Mouse (Mus musculus) liver, embryonic 14.5 days (tissue): ENCODE measurements around the gene Ntrk3. TPM values are rescaled to one million over a fixed set of nuclear protein-coding genes. Genes with fewer than 3 reads are reported as not detected.

Experiments
- ATAC-seq: fragments of 200-750 bp; cut with Nextera tagmentation; 2 replicates; pipeline ENCODE4 v1.8.0; 2017; ENCODE audit warnings: moderate number of reproducible peaks, mild to moderate bottlenecking, moderate library complexity; ENCODE audit not compliant: insufficient read depth
- DNase-seq, 3 experiments: peaks; one replicate each; pipeline ENCODE4 v3.0.0-alpha.2; 2012 to 2013; ENCODE audit warnings: low read depth in 3 of 3, low spot score in 3 of 3
- H3K27ac ChIP-seq: fragments of 300-500 bp; sonication (generic); 2 replicates; pipeline ENCODE4 v1.5.1; 2014; ENCODE audit warnings: moderate library complexity, mild to moderate bottlenecking, control low read depth, inconsistent platforms
- H3K27me3 ChIP-seq: fragments of 300-500 bp; sonication (generic); 2 replicates; pipeline ENCODE4 v1.6.1; 2014; ENCODE audit warnings: mild to moderate bottlenecking, low read length, moderate library complexity; ENCODE audit not compliant: control insufficient read depth, insufficient read depth
- H3K36me3 ChIP-seq: fragments of 300-500 bp; sonication (generic); replicated peaks from 2 replicates; pipeline ENCODE4 v1.6.1; 2014; ENCODE audit warnings: low read depth; ENCODE audit not compliant: control insufficient read depth, insufficient read depth
- H3K4me1 ChIP-seq, 2 experiments: fragments of 200-500 bp in 1 of 2; fragments of 300-500 bp in 1 of 2; sonication (generic) in 1 of 2; replicated peaks; 2 replicates each; pipeline ENCODE4 v1.6.1; 2012 to 2014; ENCODE audit warnings: antibody characterized with exemption in 1 of 2, inconsistent platforms in 1 of 2, low read length in 1 of 2; ENCODE audit not compliant: control insufficient read depth in 2 of 2, insufficient read depth in 2 of 2
- H3K4me2 ChIP-seq: fragments of 300-500 bp; sonication (generic); 2 replicates; pipeline ENCODE4 v1.6.1; 2014; ENCODE audit warnings: low read depth, mild to moderate bottlenecking, control low read depth, moderate library complexity
- H3K4me3 ChIP-seq, 2 experiments: fragments of 200-500 bp in 1 of 2; fragments of 300-500 bp in 1 of 2; sonication (generic) in 1 of 2; 2 replicates each; pipeline ENCODE4 v1.5.1; 2012 to 2014; ENCODE audit warnings: low read depth in 2 of 2, low read length in 2 of 2, mild to moderate bottlenecking in 2 of 2, control low read depth in 1 of 2, inconsistent platforms in 1 of 2, moderate library complexity in 1 of 2; ENCODE audit not compliant: insufficient read depth in 1 of 2
- H3K9ac ChIP-seq: fragments of 300-500 bp; sonication (generic); replicated peaks from 2 replicates; pipeline ENCODE4 v1.6.1; 2014; ENCODE audit warnings: mild to moderate bottlenecking, control low read depth, moderate library complexity
- H3K9me3 ChIP-seq: fragments of 300-500 bp; sonication (generic); 2 replicates; pipeline ENCODE4 v1.6.1; 2016; ENCODE audit warnings: low read length, mixed read lengths; ENCODE audit not compliant: control insufficient read depth
- CTCF ChIP-seq: IDR thresholded peaks from 2 replicates; pipeline ENCODE4 v1.5.1; 2016; ENCODE audit warnings: antibody characterized with exemption, low read depth, control low read depth
- EP300 ChIP-seq: IDR thresholded peaks from 2 replicates; pipeline ENCODE4 v1.6.1; 2016; ENCODE audit warnings: antibody characterized with exemption, low read depth
- WGBS: fragments of 180-500 bp; shearing (Covaris S2); extraction: QIAGEN DNeasy Blood & Tissue Kit; methylation state at CpG from one replicate; pipeline ENCODE4 v1.1.7; 2014; ENCODE audit not compliant: insufficient replicate concordance; 5-methylcytosine and 5-hydroxymethylcytosine counted together
- polyA plus RNA-seq, 2 experiments: library from polyadenylated mRNA; depleted of rRNA in 1 of 2; stranded (reverse) in 1 of 2; unstranded in 1 of 2; fragments of >200 nt; fragmentation: Nextera tagmentation in 1 of 2; extraction: Ambion mirVana in 1 of 2; gene quantifications; 2 replicates each; pipeline versions ENCODE4 v1.2.1 to v1.2.3; 2012 to 2014

Gene Ntrk3
- polyA plus RNA-seq, 2 experiments, result 0.14 to 0.25 TPM

DNA sequence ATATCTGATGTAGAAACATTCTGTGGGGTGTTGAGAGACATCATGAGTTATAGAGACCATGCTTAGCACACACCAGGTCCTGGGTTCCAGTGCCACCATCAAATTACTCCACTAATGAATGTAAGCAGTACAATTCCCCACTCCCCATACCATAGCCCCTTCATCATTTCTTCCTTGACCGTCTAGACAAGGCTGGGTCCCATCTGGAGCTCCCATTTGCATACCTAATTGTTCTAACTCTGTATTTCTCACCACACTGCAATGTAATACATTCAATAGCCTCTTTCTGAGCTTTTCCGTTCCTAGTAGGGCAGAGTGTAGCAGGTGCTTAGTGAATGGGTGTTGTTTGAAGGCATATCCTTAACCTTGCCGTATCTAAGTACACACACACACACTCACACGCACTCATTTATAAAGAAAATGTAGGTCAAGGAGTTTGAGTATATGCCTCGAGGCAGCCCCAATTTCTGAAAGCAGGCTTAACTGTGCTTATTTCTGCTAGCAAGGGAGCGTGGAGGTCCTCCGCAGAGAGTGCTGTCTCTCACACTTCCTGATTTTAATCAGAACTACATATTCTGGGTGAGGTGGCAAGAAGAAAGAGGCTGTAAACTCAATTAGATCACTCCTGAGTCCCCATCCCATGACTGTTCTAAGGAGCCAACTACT is 17.9 kb downstream of the Ntrk3 start:
- WGBS, result 32% methylated on average over 7 of the region's 7 CpGs
- no peaks in the 10 kb centered on the region for H3K27me3 ChIP-seq
- ATAC-seq, result no peak

DNA sequence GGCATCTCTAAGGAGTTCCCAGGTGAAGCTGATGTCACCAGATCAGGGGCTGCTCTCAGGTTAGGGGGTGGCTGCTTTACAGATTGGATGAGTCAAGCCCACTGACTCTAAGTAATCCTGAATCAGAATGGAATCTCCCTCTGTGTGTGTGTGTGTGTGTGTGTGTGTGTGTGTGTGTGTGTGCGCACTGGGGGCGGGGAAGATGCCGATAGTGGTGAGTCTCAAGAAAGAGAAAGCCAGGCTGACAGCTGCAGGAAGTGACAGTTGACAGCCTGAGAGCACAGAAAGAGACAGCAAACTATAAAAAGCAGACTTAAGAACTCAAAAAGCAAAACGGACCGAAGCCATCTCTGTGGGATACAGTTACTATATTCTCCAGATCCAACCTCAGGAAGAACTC is 18.7 kb downstream of the Ntrk3 start:
- H3K4me2 ChIP-seq, result no peak overlapping the region
- H3K36me3 ChIP-seq, result no peaks in the 10 kb centered on the region
- no peak overlapping the region for H3K9ac ChIP-seq
- DNase-seq (no peak), ATAC-seq (no peak)
- H3K4me1 ChIP-seq, result no peaks in the 10 kb centered on the region
- no peak for TF ChIP-seq CTCF
- TF ChIP-seq EP300, result no peak
- 14% methylated on average over 5 of the region's 5 CpGs for WGBS
- H3K27ac ChIP-seq, result no peak overlapping the region
- no peaks in the 10 kb centered on the region for H3K27me3 ChIP-seq
- H3K4me3 ChIP-seq, result no peak overlapping the region
- H3K9me3 ChIP-seq, result no peaks in the 10 kb centered on the region

More for the DNA sequence above, 17.9 kb downstream of the Ntrk3 start:
- Histone ChIP-seq H3K36me3 (no peaks in the 10 kb centered on the region), H3K4me2 (no peak overlapping the region), H3K9me3 (no peaks in the 10 kb centered on the region), H3K9ac (no peak overlapping the region), H3K4me3 (no peak overlapping the region), H3K4me1 (no peaks in the 10 kb centered on the region), H3K27ac (no peak overlapping the region)
- no peak for DNase-seq
- TF ChIP-seq EP300 (no peak), CTCF (no peak)

- Histone ChIP-seq H3K27me3 (no peaks in the 10 kb centered on the region), H3K36me3 (no peaks in the 10 kb centered on the region), H3K27ac (no peak overlapping the region), H3K9me3 (no peaks in the 10 kb centered on the region), H3K4me1 (no peaks in the 10 kb centered on the region), H3K4me3 (no peak overlapping the region), H3K4me2 (no peak overlapping the region), H3K9ac (no peak overlapping the region)
- WGBS, result 68% methylated on average over 8 of the region's 8 CpGs
- TF ChIP-seq EP300, result no peak
- TF ChIP-seq CTCF, result no peak
- ATAC-seq, result no peak
- no peak for DNase-seq
These were observed 19.6 kb downstream of the Ntrk3 start for GRCm38 (mm10) chr7:78718191-78718609.

DNA sequence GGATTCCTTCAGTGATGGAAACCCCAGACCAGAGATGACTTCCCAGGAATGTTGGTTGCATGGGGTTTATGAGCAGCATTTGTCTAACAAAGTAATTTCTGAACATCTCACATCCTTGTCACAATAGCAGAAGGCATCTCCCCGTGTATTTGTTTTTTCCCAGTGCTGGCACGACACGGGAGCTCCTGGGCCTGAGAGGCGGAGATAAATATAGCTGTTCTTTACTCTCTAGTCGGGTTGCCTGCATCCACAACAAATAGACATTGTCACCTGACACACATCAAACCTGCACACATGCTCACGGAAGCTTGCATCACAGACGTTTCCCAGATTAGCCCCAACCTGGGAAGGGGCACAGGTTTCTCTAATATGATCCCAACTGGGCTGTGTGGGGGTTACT is 30.1 kb downstream of the Ntrk3 start:
- no peak overlapping the region for H3K4me3 ChIP-seq
- H3K27ac ChIP-seq, result no peak overlapping the region
- ATAC-seq (no peak), DNase-seq (no peak)
- no peak for TF ChIP-seq CTCF
- no peak for TF ChIP-seq EP300
- H3K4me1 ChIP-seq, result no peaks in the 10 kb centered on the region
- no peaks in the 10 kb centered on the region for H3K36me3 ChIP-seq
- H3K9me3 ChIP-seq, result no peaks in the 10 kb centered on the region
- no peak overlapping the region for H3K4me2 ChIP-seq
- 56% methylated on average over 7 of the region's 7 CpGs for WGBS
- no peaks in the 10 kb centered on the region for H3K27me3 ChIP-seq
- no peak overlapping the region for H3K9ac ChIP-seq

GRCm38 (mm10) chr7:78707122-78707521 is 30.7 kb downstream of the Ntrk3 start:
- H3K9me3 ChIP-seq, result no peaks in the 10 kb centered on the region
- no peaks in the 10 kb centered on the region for H3K4me1 ChIP-seq
- WGBS, result 53% methylated on average over 3 of the region's 3 CpGs
- H3K27me3 ChIP-seq, result no peaks in the 10 kb centered on the region
- ATAC-seq (no peak), DNase-seq (no peak)
- no peak overlapping the region for H3K27ac ChIP-seq
- H3K4me3 ChIP-seq, result no peak overlapping the region
- no peak for TF ChIP-seq EP300
- no peaks in the 10 kb centered on the region for H3K36me3 ChIP-seq
- H3K4me2 ChIP-seq, result no peak overlapping the region
- H3K9ac ChIP-seq, result no peak overlapping the region
